Mouse (Mus musculus) limb, embryonic 13.5 days (tissue): ENCODE data around the gene Naaladl1. TPM values are rescaled to one million over a fixed set of nuclear protein-coding genes. Genes with fewer than 3 reads are reported as not detected.

Experiments used
- ATAC-seq: fragments of 200-750 bp; cut with Nextera tagmentation; 2 replicates; pipeline ENCODE4 v1.8.0; 2017; ENCODE audit warnings: low read depth, moderate number of reproducible peaks, moderate TSS enrichment; ENCODE audit not compliant: low FRiP score
- H3K27ac ChIP-seq: fragments of 300-500 bp; sonication (generic); 2 replicates; pipeline ENCODE4 v1.5.1; 2015; ENCODE audit warnings: inconsistent platforms, mild to moderate bottlenecking, moderate library complexity
- H3K27me3 ChIP-seq: fragments of 300-500 bp; sonication (generic); 2 replicates; pipeline ENCODE4 v1.6.1; 2015; ENCODE audit warnings: mild to moderate bottlenecking, inconsistent platforms
- H3K36me3 ChIP-seq: fragments of 300-500 bp; sonication (generic); 2 replicates; pipeline ENCODE4 v1.6.1; 2015; ENCODE audit warnings: inconsistent platforms, mild to moderate bottlenecking, moderate library complexity
- H3K4me1 ChIP-seq: fragments of 300-500 bp; sonication (generic); 2 replicates; pipeline ENCODE4 v1.6.1; 2015; ENCODE audit warnings: inconsistent platforms
- H3K4me2 ChIP-seq: fragments of 300-500 bp; sonication (generic); replicated peaks from 2 replicates; pipeline ENCODE4 v1.6.1; 2015; ENCODE audit warnings: inconsistent platforms, mild to moderate bottlenecking, moderate library complexity
- H3K4me3 ChIP-seq: fragments of 300-500 bp; sonication (generic); 2 replicates; pipeline ENCODE4 v1.5.1; 2015; ENCODE audit warnings: moderate library complexity, mild to moderate bottlenecking, inconsistent platforms
- H3K9ac ChIP-seq: fragments of 300-500 bp; sonication (generic); 2 replicates; pipeline ENCODE4 v1.6.1; 2015; ENCODE audit warnings: mild to moderate bottlenecking, inconsistent platforms
- H3K9me3 ChIP-seq: fragments of 300-500 bp; sonication (generic); 2 replicates; pipeline ENCODE4 v1.6.1; 2016; ENCODE audit warnings: inconsistent platforms
- WGBS: fragments of 180-500 bp; shearing (Covaris S2); methylation state at CpG from one replicate; pipeline ENCODE4 v1.1.7; 2015; 5-methylcytosine and 5-hydroxymethylcytosine counted together
- polyA plus RNA-seq: library from polyadenylated mRNA; unstranded; fragments of >200 nt; fragmentation: Nextera tagmentation; extraction: Ambion mirVana; gene quantifications from 2 replicates; pipeline ENCODE4 v1.2.1, GENCODE M21; 2015

Gene Naaladl1
- polyA plus RNA-seq, result 0.46 and 0.65 TPM in 2 replicates

GRCm38 (mm10) chr19:6105586-6105985 lies at the start of gene Naaladl1:
Gene Naaladl1, plus strand, starts transcription at chr19:6105782.
- ATAC-seq, result no peak

GRCm38 (mm10) chr19:6056696-6057095 lies 48.9 kb upstream of the Naaladl1 start:
- Histone ChIP-seq H3K4me1 (peaks cover 23% of the 10 kb centered on the region), H3K27me3 (no peaks in the 10 kb centered on the region), H3K9me3 (no peaks in the 10 kb centered on the region), H3K9ac (peak overlapping the region; percentile 84), H3K4me2 (peak overlapping the region; percentile 88), H3K36me3 (peaks cover 57% of the 10 kb centered on the region), H3K27ac (no peak overlapping the region), H3K4me3 (peak overlapping the region; percentile 87)
- WGBS, result 64% methylated on average over 4 of the region's 4 CpGs
- no peak for ATAC-seq

More at GRCm38 (mm10) chr19:6105586-6105985, at the start of gene Naaladl1:
- 77% methylated on average over 7 of the region's 7 CpGs for WGBS
- H3K4me2 ChIP-seq, result no peak within 1 kb of the TSS
- no peak within 1 kb of the TSS for H3K27ac ChIP-seq
- H3K9ac ChIP-seq, result no peak within 1 kb of the TSS
- H3K4me3 ChIP-seq, result no peak within 1 kb of the TSS
- H3K4me1 ChIP-seq, result no peaks in the 10 kb centered on the region
- H3K36me3 ChIP-seq, result no peaks in the 10 kb centered on the region
- no peaks in the 10 kb centered on the region for H3K27me3 ChIP-seq
- no peaks in the 10 kb centered on the region for H3K9me3 ChIP-seq

GRCm38 (mm10) chr19:6057313-6058096 lies 48.1 kb upstream of the Naaladl1 start, which contains the start of the genes Mrpl49 and Fau:
Gene Mrpl49, minus strand, starts transcription at chr19:6057785.
Gene Fau, plus strand, starts transcription at chr19:6057844.
- peak within 1 kb of the TSS; percentile 93 for H3K9ac ChIP-seq
- H3K27me3 ChIP-seq, result no peaks in the 10 kb centered on the region
- H3K4me1 ChIP-seq, result peaks cover 31% of the 10 kb centered on the region
- peak within 1 kb of the TSS; percentile 88 for H3K4me2 ChIP-seq
- peak within 1 kb of the TSS; percentile 87 for H3K4me3 ChIP-seq
- under 1% methylated on average over 61 of the region's 63 CpGs for WGBS
- H3K9me3 ChIP-seq, result no peaks in the 10 kb centered on the region
- H3K36me3 ChIP-seq, result peaks cover 49% of the 10 kb centered on the region
- ATAC-seq, result peak; percentile 88
- H3K27ac ChIP-seq, result peak within 1 kb of the TSS; percentile 55

- peaks cover 41% of the 10 kb centered on the region for H3K36me3 ChIP-seq
- H3K27me3 ChIP-seq, result no peaks in the 10 kb centered on the region
- 29% methylated on average over 5 of the region's 5 CpGs for WGBS
- H3K9me3 ChIP-seq, result no peaks in the 10 kb centered on the region
- no peak for ATAC-seq
- peaks cover 37% of the 10 kb centered on the region for H3K4me1 ChIP-seq
- peak overlapping the region; percentile 55; the same call in 1 of the 2 replicates for H3K27ac ChIP-seq
- H3K4me2 ChIP-seq, result peak overlapping the region; percentile 88
- peak overlapping the region; percentile 93 for H3K9ac ChIP-seq
- peak overlapping the region; percentile 87 for H3K4me3 ChIP-seq
These were observed 47.1 kb upstream of the Naaladl1 start for GRCm38 (mm10) chr19:6058513-6058912.

GRCm38 (mm10) chr19:6058966-6059365 lies 46.6 kb upstream of the Naaladl1 start:
- ATAC-seq, result no peak
- peaks cover 37% of the 10 kb centered on the region for H3K36me3 ChIP-seq
- H3K27me3 ChIP-seq, result no peaks in the 10 kb centered on the region
- no peak overlapping the region for H3K27ac ChIP-seq
- peak overlapping the region; percentile 87 for H3K4me3 ChIP-seq
- peak overlapping the region; percentile 88 for H3K4me2 ChIP-seq
- H3K9ac ChIP-seq, result peak overlapping the region; percentile 93
- H3K9me3 ChIP-seq, result no peaks in the 10 kb centered on the region
- 85% methylated on average over 5 of the region's 5 CpGs for WGBS
- peaks cover 37% of the 10 kb centered on the region for H3K4me1 ChIP-seq

GRCm38 (mm10) chr19:6061021-6061533 lies 44.5 kb upstream of the Naaladl1 start, which contains the start of gene Znhit2:
Gene Znhit2, plus strand, starts transcription at chr19:6061192.
- H3K9me3 ChIP-seq, result no peaks in the 10 kb centered on the region
- H3K9ac ChIP-seq, result peak within 1 kb of the TSS; percentile 97
- peak within 1 kb of the TSS; percentile 100 for H3K4me2 ChIP-seq
- peaks cover 18% of the 10 kb centered on the region for H3K36me3 ChIP-seq
- H3K4me3 ChIP-seq, result peak within 1 kb of the TSS; percentile 88
- H3K27me3 ChIP-seq, result no peaks in the 10 kb centered on the region
- WGBS, result under 1% methylated on average over 58 of the region's 58 CpGs
- peaks cover 36% of the 10 kb centered on the region for H3K4me1 ChIP-seq
- peak within 1 kb of the TSS; percentile 94 for H3K27ac ChIP-seq
- ATAC-seq, result peak; percentile 73

GRCm38 (mm10) chr19:6061641-6062302 lies 43.8 kb upstream of the Naaladl1 start:
- Histone ChIP-seq H3K27ac (peak overlapping the region; percentile 94), H3K4me2 (peak overlapping the region; percentile 100), H3K9me3 (no peaks in the 10 kb centered on the region), H3K4me3 (peak overlapping the region; percentile 88), H3K27me3 (no peaks in the 10 kb centered on the region), H3K4me1 (peaks cover 35% of the 10 kb centered on the region), H3K9ac (peak overlapping the region; percentile 97), H3K36me3 (peaks cover 18% of the 10 kb centered on the region)
- WGBS, result 2% methylated on average over 44 of the region's 44 CpGs
- no peak for ATAC-seq

- no peak for ATAC-seq
- no peaks in the 10 kb centered on the region for H3K27me3 ChIP-seq
- H3K27ac ChIP-seq, result no peak overlapping the region; the same call in 1 of the 2 replicates
- peak overlapping the region; percentile 97 for H3K9ac ChIP-seq
- peak overlapping the region; percentile 100 for H3K4me2 ChIP-seq
- no peaks in the 10 kb centered on the region for H3K9me3 ChIP-seq
- peaks cover 18% of the 10 kb centered on the region for H3K36me3 ChIP-seq
- 72% methylated on average over 5 of the region's 5 CpGs for WGBS
- peak overlapping the region; percentile 88 for H3K4me3 ChIP-seq
- peaks cover 39% of the 10 kb centered on the region for H3K4me1 ChIP-seq
These were observed 43.2 kb upstream of the Naaladl1 start for GRCm38 (mm10) chr19:6062418-6062817.

- ATAC-seq, result no peak
- Histone ChIP-seq H3K9ac (peak overlapping the region; percentile 97), H3K4me1 (peaks cover 44% of the 10 kb centered on the region), H3K27me3 (no peaks in the 10 kb centered on the region), H3K9me3 (no peaks in the 10 kb centered on the region), H3K4me3 (peak overlapping the region; percentile 88; the same call in 1 of the 2 replicates), H3K27ac (no peak overlapping the region), H3K4me2 (peak overlapping the region; percentile 100), H3K36me3 (peaks cover 18% of the 10 kb centered on the region)
- 89% methylated on average over 6 of the region's 6 CpGs for WGBS
These were observed 42.5 kb upstream of the Naaladl1 start for GRCm38 (mm10) chr19:6063081-6063480.

GRCm38 (mm10) chr19:6066571-6066970 lies 39.0 kb upstream of the Naaladl1 start:
- Histone ChIP-seq H3K4me3 (peak overlapping the region; percentile 50), H3K36me3 (peaks cover 34% of the 10 kb centered on the region), H3K4me2 (peak overlapping the region; percentile 98), H3K27ac (0 out of 2 replicates have a peak overlapping the region, but pooled peaks have one; percentile 67), H3K9me3 (no peaks in the 10 kb centered on the region), H3K27me3 (no peaks in the 10 kb centered on the region), H3K4me1 (peaks cover 34% of the 10 kb centered on the region), H3K9ac (peak overlapping the region; percentile 60)
- no peak for ATAC-seq
- 32% methylated on average over 5 of the region's 5 CpGs for WGBS

- no peaks in the 10 kb centered on the region for H3K27me3 ChIP-seq
- peak; percentile 35 for ATAC-seq
- H3K27ac ChIP-seq, result peak overlapping the region; percentile 67
- H3K4me2 ChIP-seq, result peak overlapping the region; percentile 98
- H3K4me1 ChIP-seq, result peaks cover 28% of the 10 kb centered on the region
- H3K9ac ChIP-seq, result peak overlapping the region; percentile 60
- H3K4me3 ChIP-seq, result peak overlapping the region; percentile 50
- H3K9me3 ChIP-seq, result no peaks in the 10 kb centered on the region
- peaks cover 36% of the 10 kb centered on the region for H3K36me3 ChIP-seq
- under 1% methylated on average over 30 of the region's 30 CpGs for WGBS
These were observed 38.4 kb upstream of the Naaladl1 start for GRCm38 (mm10) chr19:6067011-6067723.
